31 mouse cellular contexts compared by ENCODE assay signal in genomic region chr7:140001086-140001740, GRCm38 (mm10). TPM values are rescaled to one million over a fixed set of nuclear protein-coding genes. Genes with fewer than 3 reads are reported as not detected.
DNase-seq lines count a peak whose midpoint lies in the region; ATAC-seq and TF ChIP-seq lines count a peak whose summit lies in the region.
"Had no signal": no experiment of that assay in that cellular context is flagged by ENCODE, and none has a peak within 500 bp of the region (broad histone marks: within the 10 kb centered on the region; RNA-seq: fewer than 3 reads in every experiment).

No protein-coding gene starts in this region.

- no peaks in the 10 kb centered on the region for H3K9me3 ChIP-seq in midbrain, embryonic 11.5 days (ENCODE audit: control insufficient read depth, low read length)
- no peaks in the 10 kb centered on the region for H3K9me3 ChIP-seq in midbrain, postnatal 0 days (ENCODE audit: low read length)
- H3K9me3 ChIP-seq in liver, embryonic 14.5 days (ENCODE audit: control insufficient read depth, low read length): no peaks in the 10 kb centered on the region
- H3K9me3 ChIP-seq in stomach, postnatal 0 days (ENCODE audit: control insufficient read depth, low read length): no peaks in the 10 kb centered on the region
- H3K9me3 ChIP-seq: embryonic facial prominence, embryonic 12.5 days; heart, embryonic 15.5 days; midbrain, embryonic 13.5 days; neural tube, embryonic 12.5 days had no signal

- H3K27ac ChIP-seq in midbrain, embryonic 11.5 days (ENCODE audit: low read depth, low read length): no peak overlapping the region
- no peak overlapping the region for H3K27ac ChIP-seq in midbrain, postnatal 0 days (ENCODE audit: low read depth, low read length)
- no peak overlapping the region for H3K27ac ChIP-seq in liver, embryonic 14.5 days
- H3K27ac ChIP-seq in stomach, postnatal 0 days (replicated peaks): no peak overlapping the region
- H3K27ac ChIP-seq: embryonic facial prominence, embryonic 12.5 days; heart, embryonic 15.5 days; hindbrain, embryonic 14.5 days; layer of hippocampus, adult 2 months; midbrain, embryonic 13.5 days; neural tube, embryonic 12.5 days had no signal

- no peak for TF ChIP-seq EP300 in liver, embryonic 14.5 days (IDR thresholded peaks at IDR 0.05; ENCODE audit: low read depth)
- no peak for TF ChIP-seq EP300 in stomach, postnatal 0 days (optimal IDR thresholded peaks at IDR 0.05)

- WGBS in midbrain, embryonic 11.5 days: 52% methylated on average over 12 of the region's 12 CpGs
- WGBS in midbrain, postnatal 0 days: 53% methylated on average over 12 of the region's 12 CpGs
- 76% methylated on average over 12 of the region's 12 CpGs for WGBS in liver, embryonic 14.5 days (ENCODE audit: insufficient replicate concordance)
- 75% methylated on average over 12 of the region's 12 CpGs for WGBS in stomach, postnatal 0 days

- TF ChIP-seq CTCF in midbrain, postnatal 0 days (IDR thresholded peaks at IDR 0.05): no peak
- TF ChIP-seq CTCF in liver, embryonic 14.5 days (IDR thresholded peaks at IDR 0.05; ENCODE audit: low read depth): no peak
- no peak for TF ChIP-seq CTCF in stomach, postnatal 0 days (IDR thresholded peaks at IDR 0.05; ENCODE audit: low read depth)

- H3K4me2 ChIP-seq in midbrain, embryonic 11.5 days: no peak overlapping the region
- H3K4me2 ChIP-seq in midbrain, postnatal 0 days (ENCODE audit: low read depth, low read length, poor library complexity, severe bottlenecking): no peak overlapping the region
- no peak overlapping the region for H3K4me2 ChIP-seq in liver, embryonic 14.5 days (ENCODE audit: low read depth)
- no peak overlapping the region for H3K4me2 ChIP-seq in stomach, postnatal 0 days (replicated peaks; ENCODE audit: low read depth)
- H3K4me2 ChIP-seq: embryonic facial prominence, embryonic 12.5 days; heart, embryonic 15.5 days; hindbrain, embryonic 14.5 days; midbrain, embryonic 13.5 days; neural tube, embryonic 12.5 days had no signal

- no peak overlapping the region for H3K9ac ChIP-seq in midbrain, embryonic 11.5 days (ENCODE audit: low read length)
- no peak overlapping the region for H3K9ac ChIP-seq in midbrain, postnatal 0 days (replicated peaks; ENCODE audit: low read length, poor library complexity, severe bottlenecking)
- H3K9ac ChIP-seq in liver, embryonic 14.5 days (replicated peaks): no peak overlapping the region
- H3K9ac ChIP-seq in stomach, postnatal 0 days (ENCODE audit: low read length): no peak overlapping the region
- H3K9ac ChIP-seq: embryonic facial prominence, embryonic 12.5 days; forebrain, postnatal 0 days; heart, embryonic 15.5 days; hindbrain, embryonic 14.5 days; midbrain, embryonic 13.5 days; neural tube, embryonic 12.5 days had no signal

- DNase-seq in midbrain, embryonic 11.5 days (ENCODE audit: low spot score, missing footprints): peak; percentile 71
- no peak for DNase-seq in midbrain, postnatal 0 days (ENCODE audit: low spot score)
- peak; percentile 27 for DNase-seq in urinary bladder, adult 2 months (ENCODE audit: low spot score)
- DNase-seq in urinary bladder, postnatal 25 days (ENCODE audit: low spot score): no peak
- DNase-seq in liver, embryonic 14.5 days (ENCODE audit: low read depth in 3 of 3, low spot score in 3 of 3): no peak
- no peak for DNase-seq in stomach, postnatal 0 days (ENCODE audit: low spot score)
- DNase-seq in cerebellum, postnatal 4 days (ENCODE audit: low spot score in 2 of 2): no peak
- DNase-seq: adrenal gland, postnatal 10 days; cerebellum, adult 8-10 months; cerebellum, postnatal 36 days; forebrain, postnatal 0 days; gastrocnemius, postnatal 36 days; heart, postnatal 4 days; kidney, adult 8-10 months; kidney, postnatal 14 days; layer of hippocampus, postnatal 36 days; lung, adult 2 months; lung, postnatal 14 days; thymus, postnatal 25 days had no signal

- no peaks in the 10 kb centered on the region for H3K27me3 ChIP-seq in midbrain, embryonic 11.5 days (ENCODE audit: control insufficient read depth, insufficient read depth, low read length)
- H3K27me3 ChIP-seq in midbrain, postnatal 0 days (ENCODE audit: insufficient read depth, low read length): no peaks in the 10 kb centered on the region
- H3K27me3 ChIP-seq in liver, embryonic 14.5 days (ENCODE audit: control insufficient read depth, insufficient read depth, low read length): no peaks in the 10 kb centered on the region
- H3K27me3 ChIP-seq in stomach, postnatal 0 days (ENCODE audit: control insufficient read depth, insufficient read depth, low read length): no peaks in the 10 kb centered on the region
- H3K27me3 ChIP-seq: embryonic facial prominence, embryonic 12.5 days; heart, embryonic 15.5 days; midbrain, embryonic 13.5 days; neural tube, embryonic 12.5 days had no signal

- no peak for ATAC-seq in midbrain, embryonic 11.5 days (ENCODE audit: low FRiP score)
- ATAC-seq in midbrain, postnatal 0 days (ENCODE audit: low FRiP score): no peak
- peak; percentile 28; the same call in 1 of the 2 replicates for ATAC-seq in liver, embryonic 14.5 days (ENCODE audit: insufficient read depth)
- peak; percentile 29; the same call in 1 of the 2 replicates for ATAC-seq in stomach, postnatal 0 days (ENCODE audit: low FRiP score, low TSS enrichment)
- no peak for ATAC-seq in frontal cortex, adult (ENCODE audit: low TSS enrichment)
- ATAC-seq: activated CD4-positive, CD25-positive, alpha-beta regulatory T cell, adult 4 months; forebrain, postnatal 0 days; inflammation-experienced regulatory T-cells, adult 6 months; midbrain, embryonic 13.5 days had no signal

- H3K36me3 ChIP-seq in midbrain, embryonic 11.5 days (ENCODE audit: control insufficient read depth, insufficient read depth, low read length): peaks cover 30% of the 10 kb centered on the region
- H3K36me3 ChIP-seq in midbrain, postnatal 0 days (ENCODE audit: insufficient read depth, low read length): peaks cover 65% of the 10 kb centered on the region
- H3K36me3 ChIP-seq in liver, embryonic 14.5 days (replicated peaks; ENCODE audit: control insufficient read depth, insufficient read depth, low read depth): peaks cover 50% of the 10 kb centered on the region
- H3K36me3 ChIP-seq in stomach, postnatal 0 days (ENCODE audit: control insufficient read depth, insufficient read depth, low read length): peaks cover 40% of the 10 kb centered on the region

- H3K4me1 ChIP-seq in midbrain, embryonic 11.5 days (ENCODE audit: control insufficient read depth, insufficient read depth, low read length): no peaks in the 10 kb centered on the region
- no peaks in the 10 kb centered on the region for H3K4me1 ChIP-seq in midbrain, postnatal 0 days (ENCODE audit: insufficient read depth, low read length)
- H3K4me1 ChIP-seq in liver, embryonic 14.5 days (replicated peaks; ENCODE audit: control insufficient read depth in 2 of 2, insufficient read depth in 2 of 2, low read length in 1 of 2): no peaks in the 10 kb centered on the region
- H3K4me1 ChIP-seq in stomach, postnatal 0 days (replicated peaks; ENCODE audit: control insufficient read depth, insufficient read depth): no peaks in the 10 kb centered on the region
- H3K4me1 ChIP-seq: embryonic facial prominence, embryonic 12.5 days; heart, embryonic 15.5 days; midbrain, embryonic 13.5 days; neural tube, embryonic 12.5 days had no signal

- no peak overlapping the region for H3K4me3 ChIP-seq in midbrain, embryonic 11.5 days (ENCODE audit: low read depth, low read length)
- no peak overlapping the region for H3K4me3 ChIP-seq in midbrain, postnatal 0 days (ENCODE audit: low read depth, low read length)
- no peak overlapping the region for H3K4me3 ChIP-seq in liver, embryonic 14.5 days (ENCODE audit: insufficient read depth in 1 of 2, low read depth in 2 of 2, low read length in 2 of 2)
- no peak overlapping the region for H3K4me3 ChIP-seq in stomach, postnatal 0 days (ENCODE audit: low read depth, low read length)
- H3K4me3 ChIP-seq: embryonic facial prominence, embryonic 12.5 days; heart, embryonic 15.5 days; layer of hippocampus, adult 2 months; midbrain, embryonic 13.5 days; neural tube, embryonic 12.5 days had no signal

RNA-seq across cellular contexts. Expression of gene Adam8, which starts 8.9 kb away (rescaled TPM):
- polyA plus RNA-seq in midbrain, embryonic 11.5 days (2014; fragmentation: Nextera tagmentation; extraction: Ambion mirVana): 1.8 TPM in 2 replicates
- total RNA-seq in midbrain, postnatal 0 days (2014; rRNA removed): 1.2 and 2.7 TPM in 2 replicates
- 0.42 and 0.53 TPM in 2 replicates for polyA plus RNA-seq in midbrain, postnatal 0 days (2015; fragmentation: Nextera tagmentation; extraction: Ambion mirVana)
- polyA plus RNA-seq in urinary bladder, adult 2 months (2012; rRNA removed): 5.8 and 6.3 TPM in 2 replicates
- 0.83 and 0.98 TPM in 2 replicates for polyA plus RNA-seq in liver, embryonic 14.5 days (2012; rRNA removed)
- 0.34 and 0.46 TPM in 2 replicates for polyA plus RNA-seq in liver, embryonic 14.5 days (2014; fragmentation: Nextera tagmentation; extraction: Ambion mirVana)
- 0.85 and 1.1 TPM in 2 replicates for polyA plus RNA-seq in stomach, postnatal 0 days (2015; fragmentation: Nextera tagmentation; extraction: Ambion mirVana)

RNA-seq across cellular contexts. Expression of gene 6430531B16Rik, which starts 22.7 kb away (rescaled TPM):
- 0.34 and 1.2 TPM in 2 replicates for polyA plus RNA-seq in midbrain, embryonic 11.5 days (2014; fragmentation: Nextera tagmentation; extraction: Ambion mirVana)
- total RNA-seq in midbrain, postnatal 0 days (2014; rRNA removed): 1.0 and 1.6 TPM in 2 replicates
- polyA plus RNA-seq in midbrain, postnatal 0 days (2015; fragmentation: Nextera tagmentation; extraction: Ambion mirVana): 1.5 and 1.6 TPM in 2 replicates
- polyA plus RNA-seq in urinary bladder, adult 2 months (2012; rRNA removed): 0.37 and 0.70 TPM in 2 replicates
- 0.04 TPM in 1 of 2 replicates, not detected in the other for polyA plus RNA-seq in liver, embryonic 14.5 days (2012; rRNA removed)
- polyA plus RNA-seq in liver, embryonic 14.5 days (2014; fragmentation: Nextera tagmentation; extraction: Ambion mirVana): not detected in 2 replicates
- polyA plus RNA-seq in stomach, postnatal 0 days (2015; fragmentation: Nextera tagmentation; extraction: Ambion mirVana): 0.11 and 0.17 TPM in 2 replicates
- total RNA-seq: gastrocnemius, postnatal 36 days; heart, adult 8-10 months; heart, postnatal 4 days had no signal
- polyA plus RNA-seq: heart, embryonic 15.5 days had no signal

RNA-seq across cellular contexts. Expression of gene Zfp511, which starts 35.0 kb away (rescaled TPM):
- 36.3 and 43.1 TPM in 2 replicates for polyA plus RNA-seq in midbrain, embryonic 11.5 days (2014; fragmentation: Nextera tagmentation; extraction: Ambion mirVana)
- 33.6 and 42.5 TPM in 2 replicates for total RNA-seq in midbrain, postnatal 0 days (2014; rRNA removed)
- polyA plus RNA-seq in midbrain, postnatal 0 days (2015; fragmentation: Nextera tagmentation; extraction: Ambion mirVana): 63.5 and 68.5 TPM in 2 replicates
- polyA plus RNA-seq in urinary bladder, adult 2 months (2012; rRNA removed): 72.4 and 98.7 TPM in 2 replicates
- polyA plus RNA-seq in liver, embryonic 14.5 days (2012; rRNA removed): 19.8 and 25.6 TPM in 2 replicates
- 16.9 and 20.0 TPM in 2 replicates for polyA plus RNA-seq in liver, embryonic 14.5 days (2014; fragmentation: Nextera tagmentation; extraction: Ambion mirVana)
- polyA plus RNA-seq in stomach, postnatal 0 days (2015; fragmentation: Nextera tagmentation; extraction: Ambion mirVana): 19.7 and 20.7 TPM in 2 replicates

RNA-seq across cellular contexts. Expression of gene Tubgcp2, which starts 35.3 kb away (rescaled TPM):
- 58.9 and 62.6 TPM in 2 replicates for polyA plus RNA-seq in midbrain, embryonic 11.5 days (2014; fragmentation: Nextera tagmentation; extraction: Ambion mirVana)
- total RNA-seq in midbrain, postnatal 0 days (2014; rRNA removed): 66.9 and 70.1 TPM in 2 replicates
- polyA plus RNA-seq in midbrain, postnatal 0 days (2015; fragmentation: Nextera tagmentation; extraction: Ambion mirVana): 61.6 and 65.2 TPM in 2 replicates
- 33.2 and 33.3 TPM in 2 replicates for polyA plus RNA-seq in urinary bladder, adult 2 months (2012; rRNA removed)
- 17.4 and 19.3 TPM in 2 replicates for polyA plus RNA-seq in liver, embryonic 14.5 days (2012; rRNA removed)
- polyA plus RNA-seq in liver, embryonic 14.5 days (2014; fragmentation: Nextera tagmentation; extraction: Ambion mirVana): 21.6 and 25.3 TPM in 2 replicates
- 17.7 and 20.1 TPM in 2 replicates for polyA plus RNA-seq in stomach, postnatal 0 days (2015; fragmentation: Nextera tagmentation; extraction: Ambion mirVana)

RNA-seq across cellular contexts. Expression of gene Msx3, which starts 47.7 kb away (rescaled TPM):
- 6.1 and 8.0 TPM in 2 replicates for polyA plus RNA-seq in midbrain, embryonic 11.5 days (2014; fragmentation: Nextera tagmentation; extraction: Ambion mirVana)
- total RNA-seq in midbrain, postnatal 0 days (2014; rRNA removed): 0.16 and 0.47 TPM in 2 replicates
- 0.10 TPM in 1 of 2 replicates, not detected in the other for polyA plus RNA-seq in midbrain, postnatal 0 days (2015; fragmentation: Nextera tagmentation; extraction: Ambion mirVana)
- 0.03 TPM in 2 replicates for polyA plus RNA-seq in urinary bladder, adult 2 months (2012; rRNA removed)
- polyA plus RNA-seq in liver, embryonic 14.5 days (2012; rRNA removed): not detected in 2 replicates
- polyA plus RNA-seq in liver, embryonic 14.5 days (2014; fragmentation: Nextera tagmentation; extraction: Ambion mirVana): not detected in 2 replicates
- 0.04 TPM in 1 of 2 replicates, not detected in the other for polyA plus RNA-seq in stomach, postnatal 0 days (2015; fragmentation: Nextera tagmentation; extraction: Ambion mirVana)
- total RNA-seq: adrenal gland, postnatal 10 days; gastrocnemius, postnatal 36 days; heart, adult 8-10 months; heart, postnatal 4 days; megakaryocyte, adult 5-6 weeks had no signal
- polyA plus RNA-seq: activated CD4-positive, CD25-positive, alpha-beta regulatory T cell, adult 4 months; heart, embryonic 15.5 days; inflammation-experienced regulatory T-cells, adult 6 months; limb, embryonic 11.5 days; lung, adult 2 months had no signal

Comparison
In these comparisons a context has a peak if more than half of its experiments do, and no peak if none do; other contexts are left out.
1. DNase-seq: peak in midbrain, embryonic 11.5 days (single experiment) and urinary bladder, adult 2 months (single experiment); none in midbrain, postnatal 0 days (single experiment), urinary bladder, postnatal 25 days (single experiment), liver, embryonic 14.5 days (0 of 3), stomach, postnatal 0 days (single experiment) and cerebellum, postnatal 4 days (0 of 2).
2. ATAC-seq: peak in liver, embryonic 14.5 days (single experiment) and stomach, postnatal 0 days (single experiment); none in midbrain, embryonic 11.5 days (single experiment), midbrain, postnatal 0 days (single experiment) and frontal cortex, adult (single experiment).